Comparison of ENCODE assay signal across 12 mouse cellular contexts in the genomic region with DNA sequence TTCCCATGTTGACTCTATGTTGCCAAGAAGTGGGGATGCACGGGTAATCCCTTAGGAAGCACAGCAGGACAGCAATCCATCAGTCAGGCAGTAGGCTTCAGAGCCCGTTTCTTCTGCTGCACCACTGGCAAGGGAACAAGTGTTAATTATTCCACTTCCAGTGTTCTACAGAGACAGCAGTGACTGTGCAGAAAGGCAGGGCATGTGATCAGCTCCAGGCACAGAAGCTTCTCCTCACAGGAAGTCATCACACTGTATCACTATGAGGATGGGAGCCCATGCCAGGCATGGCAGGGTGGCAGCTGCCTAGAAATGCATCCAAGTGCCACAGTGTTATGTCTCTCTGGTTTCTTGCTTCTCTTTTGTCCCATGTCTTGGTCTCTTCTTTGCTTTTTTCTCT. TPM values are rescaled to one million over a fixed set of nuclear protein-coding genes. Genes with fewer than 3 reads are reported as not detected.
A peak's percentile ranks its signal among the peaks of the same experiment; 100 is the strongest.
DNase-seq lines count a peak whose midpoint lies in the region; ATAC-seq and TF ChIP-seq lines count a peak whose summit lies in the region.
"Had no signal": no experiment of that assay in that cellular context is flagged by ENCODE, and none has a peak within 500 bp of the region (broad histone marks: within the 10 kb centered on the region; RNA-seq: fewer than 3 reads in every experiment).

No protein-coding gene starts in this region.

- 16% methylated on average over 2 of the region's 2 CpGs for WGBS in hindbrain, embryonic 16.5 days
- WGBS in hindbrain, embryonic 12.5 days, result 38% methylated on average over 2 of the region's 2 CpGs
- WGBS in forebrain, embryonic 16.5 days, result 33% methylated on average over 2 of the region's 2 CpGs
- 47% methylated on average over 2 of the region's 2 CpGs for WGBS in lung, postnatal 0 days
- 58% methylated on average over 2 of the region's 2 CpGs for WGBS in liver, postnatal 0 days (ENCODE audit: insufficient replicate concordance)

- no peak overlapping the region for H3K27ac ChIP-seq in hindbrain, embryonic 16.5 days (ENCODE audit: low read depth, low read length)
- H3K27ac ChIP-seq in hindbrain, embryonic 12.5 days, result no peak overlapping the region
- no peak overlapping the region for H3K27ac ChIP-seq in forebrain, embryonic 16.5 days (ENCODE audit: low read length)
- no peak overlapping the region for H3K27ac ChIP-seq in lung, postnatal 0 days (ENCODE audit: low read length)
- no peak overlapping the region for H3K27ac ChIP-seq in liver, postnatal 0 days (ENCODE audit: low read depth)
- H3K27ac ChIP-seq: kidney, postnatal 0 days; liver, embryonic 14.5 days; midbrain, embryonic 13.5 days had no signal

- no peak overlapping the region for H3K9ac ChIP-seq in hindbrain, embryonic 16.5 days (ENCODE audit: low read depth, low read length)
- H3K9ac ChIP-seq in hindbrain, embryonic 12.5 days, result no peak overlapping the region
- no peak overlapping the region for H3K9ac ChIP-seq in forebrain, embryonic 16.5 days (replicated peaks; ENCODE audit: low read depth, low read length)
- no peak overlapping the region for H3K9ac ChIP-seq in lung, postnatal 0 days (replicated peaks; ENCODE audit: low read depth)
- no peak overlapping the region for H3K9ac ChIP-seq in liver, postnatal 0 days (replicated peaks)
- H3K9ac ChIP-seq: liver, embryonic 14.5 days; midbrain, embryonic 13.5 days had no signal

- TF ChIP-seq EP300 in lung, postnatal 0 days (IDR thresholded peaks at IDR 0.05), result no peak
- no peak for TF ChIP-seq EP300 in liver, postnatal 0 days (IDR thresholded peaks at IDR 0.05; ENCODE audit: low read depth)

- no peaks in the 10 kb centered on the region for H3K4me1 ChIP-seq in hindbrain, embryonic 16.5 days (ENCODE audit: control insufficient read depth, insufficient read depth, low read depth, low read length)
- H3K4me1 ChIP-seq in hindbrain, embryonic 12.5 days, result no peaks in the 10 kb centered on the region
- H3K4me1 ChIP-seq in forebrain, embryonic 16.5 days (replicated peaks; ENCODE audit: control insufficient read depth, insufficient read depth, low read length), result no peaks in the 10 kb centered on the region
- no peaks in the 10 kb centered on the region for H3K4me1 ChIP-seq in lung, postnatal 0 days (ENCODE audit: insufficient read depth, low read depth, low read length)
- H3K4me1 ChIP-seq in liver, postnatal 0 days (ENCODE audit: insufficient read depth), result no peaks in the 10 kb centered on the region
- H3K4me1 ChIP-seq: midbrain, embryonic 13.5 days had no signal

- TF ChIP-seq CTCF in lung, postnatal 0 days (IDR thresholded peaks at IDR 0.05), result no peak
- TF ChIP-seq CTCF in liver, postnatal 0 days (IDR thresholded peaks at IDR 0.05; ENCODE audit: low read depth), result no peak

- H3K27me3 ChIP-seq in hindbrain, embryonic 16.5 days (replicated peaks; ENCODE audit: control insufficient read depth, insufficient read depth, low read length), result no peaks in the 10 kb centered on the region
- H3K27me3 ChIP-seq in hindbrain, embryonic 12.5 days, result no peaks in the 10 kb centered on the region
- H3K27me3 ChIP-seq in forebrain, embryonic 16.5 days (replicated peaks; ENCODE audit: control insufficient read depth, insufficient read depth, low read length), result no peaks in the 10 kb centered on the region
- H3K27me3 ChIP-seq in lung, postnatal 0 days (replicated peaks; ENCODE audit: insufficient read depth, low read length), result no peaks in the 10 kb centered on the region
- H3K27me3 ChIP-seq in liver, postnatal 0 days (ENCODE audit: insufficient read depth, low read length), result no peaks in the 10 kb centered on the region
- H3K27me3 ChIP-seq: midbrain, embryonic 13.5 days had no signal

- H3K36me3 ChIP-seq in hindbrain, embryonic 16.5 days (ENCODE audit: control insufficient read depth, insufficient read depth, low read length), result no peaks in the 10 kb centered on the region
- no peaks in the 10 kb centered on the region for H3K36me3 ChIP-seq in hindbrain, embryonic 12.5 days
- H3K36me3 ChIP-seq in forebrain, embryonic 16.5 days (ENCODE audit: control insufficient read depth, insufficient read depth), result no peaks in the 10 kb centered on the region
- no peaks in the 10 kb centered on the region for H3K36me3 ChIP-seq in lung, postnatal 0 days (ENCODE audit: insufficient read depth, low read length)
- H3K36me3 ChIP-seq in liver, postnatal 0 days (replicated peaks; ENCODE audit: insufficient read depth, low read length), result no peaks in the 10 kb centered on the region
- H3K36me3 ChIP-seq: midbrain, embryonic 13.5 days had no signal

- H3K4me3 ChIP-seq in hindbrain, embryonic 16.5 days (ENCODE audit: low read length), result no peak overlapping the region
- no peak overlapping the region for H3K4me3 ChIP-seq in hindbrain, embryonic 12.5 days
- H3K4me3 ChIP-seq in forebrain, embryonic 16.5 days (replicated peaks; ENCODE audit: low read length), result no peak overlapping the region
- no peak overlapping the region for H3K4me3 ChIP-seq in lung, postnatal 0 days (ENCODE audit: low read depth, low read length)
- no peak overlapping the region for H3K4me3 ChIP-seq in liver, postnatal 0 days (ENCODE audit: low read depth, low read length)
- H3K4me3 ChIP-seq: midbrain, embryonic 13.5 days had no signal

- ATAC-seq in hindbrain, embryonic 16.5 days, result peak; percentile 92
- no peak for ATAC-seq in hindbrain, embryonic 12.5 days (ENCODE audit: low FRiP score)
- ATAC-seq in forebrain, embryonic 16.5 days, result peak; percentile 95
- no peak for ATAC-seq in lung, postnatal 0 days
- ATAC-seq in liver, postnatal 0 days, result no peak
- ATAC-seq: midbrain, embryonic 13.5 days had no signal

- no peaks in the 10 kb centered on the region for H3K9me3 ChIP-seq in hindbrain, embryonic 16.5 days (ENCODE audit: control insufficient read depth, low read length)
- H3K9me3 ChIP-seq in hindbrain, embryonic 12.5 days (replicated peaks), result no peaks in the 10 kb centered on the region
- H3K9me3 ChIP-seq in forebrain, embryonic 16.5 days (ENCODE audit: control insufficient read depth, low read length), result no peaks in the 10 kb centered on the region
- no peaks in the 10 kb centered on the region for H3K9me3 ChIP-seq in lung, postnatal 0 days (ENCODE audit: low read length)
- no peaks in the 10 kb centered on the region for H3K9me3 ChIP-seq in liver, postnatal 0 days (ENCODE audit: low read length)
- H3K9me3 ChIP-seq: midbrain, embryonic 13.5 days had no signal

- DNase-seq in layer of hippocampus, postnatal 25 days (ENCODE audit: extremely low spot score in 1 of 2, low spot score in 1 of 2), result peak; percentile 14 to 16
- DNase-seq in right cerebral cortex, postnatal 25 days, result peak; percentile 59
- no peak for DNase-seq in ovary, postnatal 14 days (ENCODE audit: low spot score)
- DNase-seq in lung, postnatal 0 days (ENCODE audit: low spot score), result no peak
- DNase-seq in liver, postnatal 0 days, result no peak
- DNase-seq: thymus, adult 18-20 months had no signal

- H3K4me2 ChIP-seq in hindbrain, embryonic 16.5 days (ENCODE audit: low read length), result no peak overlapping the region
- H3K4me2 ChIP-seq in hindbrain, embryonic 12.5 days (replicated peaks), result no peak overlapping the region
- H3K4me2 ChIP-seq in forebrain, embryonic 16.5 days (ENCODE audit: low read length), result no peak overlapping the region
- H3K4me2 ChIP-seq in lung, postnatal 0 days (replicated peaks; ENCODE audit: low read depth, low read length), result no peak overlapping the region
- no peak overlapping the region for H3K4me2 ChIP-seq in liver, postnatal 0 days (ENCODE audit: low read depth, low read length)
- H3K4me2 ChIP-seq: midbrain, embryonic 13.5 days had no signal

RNA-seq across cellular contexts. Expression of a gene that starts 57.9 kb away (rescaled TPM):
- 124 and 142 TPM in 2 replicates for polyA plus RNA-seq in hindbrain, embryonic 16.5 days (2015; fragmentation: Nextera tagmentation; extraction: Ambion mirVana)
- polyA plus RNA-seq in hindbrain, embryonic 12.5 days (2016; fragmentation: Nextera tagmentation; extraction: Ambion mirVana), result 107 and 117 TPM in 2 replicates
- 107 and 112 TPM in 2 replicates for polyA plus RNA-seq in forebrain, embryonic 16.5 days (2015; fragmentation: Nextera tagmentation; extraction: Ambion mirVana)
- total RNA-seq in layer of hippocampus, postnatal 25 days (2021), result 10 to 100 TPM; 37.5 to 42.7 TPM
- 36.4 and 42.0 TPM in 2 replicates for polyA plus RNA-seq in lung, postnatal 0 days (2015; fragmentation: Nextera tagmentation; extraction: Ambion mirVana)
- polyA plus RNA-seq in liver, postnatal 0 days (2015; fragmentation: Nextera tagmentation; extraction: Ambion mirVana), result 2.6 TPM in 2 replicates

Comparison
In these comparisons a context has a peak if more than half of its experiments do, and no peak if none do; other contexts are left out.
1. ATAC-seq: peak in hindbrain, embryonic 16.5 days (single experiment) and forebrain, embryonic 16.5 days (single experiment); none in hindbrain, embryonic 12.5 days (single experiment), lung, postnatal 0 days (single experiment) and liver, postnatal 0 days (single experiment).
2. DNase-seq: peak in layer of hippocampus, postnatal 25 days (2 of 2) and right cerebral cortex, postnatal 25 days (single experiment); none in ovary, postnatal 14 days (single experiment), lung, postnatal 0 days (single experiment) and liver, postnatal 0 days (single experiment).
3. RNA of a gene that starts 57.9 kb away (polyA plus RNA-seq): 124 to 142 TPM in hindbrain, embryonic 16.5 days, 107 to 112 TPM in forebrain, embryonic 16.5 days, 107 to 117 TPM in hindbrain, embryonic 12.5 days and 36.4 to 42.0 TPM in lung, postnatal 0 days; 2.6 TPM in liver, postnatal 0 days; every median in the first group is over 10 times any median in the second.